Mouse (Mus musculus): ENCODE data around the gene Lamb2.

The Lamb2 gene

GRCm38 (mm10) chr9:108492043-108492750, 12.7 kb downstream of the Lamb2 start:
- no peak for DNase-seq (ENCODE audit: low spot score)

GRCm38 (mm10) chr9:108493246-108493645, 13.7 kb downstream of the Lamb2 start:
- no peak for DNase-seq (ENCODE audit: low spot score)

GRCm38 (mm10) chr9:108494146-108494825, 14.8 kb downstream of the Lamb2 start:
- no peak for DNase-seq (ENCODE audit: low spot score)

GRCm38 (mm10) chr9:108494905-108495304, 15.4 kb downstream of the Lamb2 start:
- DNase-seq (ENCODE audit: low spot score): no peak

GRCm38 (mm10) chr9:108499231-108499630, 19.7 kb downstream of the Lamb2 start:
- DNase-seq (ENCODE audit: low spot score): no peak

- no peak for DNase-seq (ENCODE audit: low spot score)
Observed at GRCm38 (mm10) chr9:108499943-108500342, 20.4 kb downstream of the Lamb2 start.

GRCm38 (mm10) chr9:108506901-108507300, 27.4 kb downstream of the Lamb2 start:
- no peak for DNase-seq (ENCODE audit: low spot score)

GRCm38 (mm10) chr9:108507619-108508434, 28.3 kb downstream of the Lamb2 start, which contains the start of gene Qars:
Qars (plus strand) TSS chr9:108507706.
- peak; percentile 98 for DNase-seq (ENCODE audit: low spot score)

- DNase-seq (ENCODE audit: low spot score): no peak
Observed at GRCm38 (mm10) chr9:108508776-108509175, 29.2 kb downstream of the Lamb2 start.

- DNase-seq (ENCODE audit: low spot score): peak; percentile 99
Observed at GRCm38 (mm10) chr9:108516380-108517251, 37.1 kb downstream of the Lamb2 start, which contains the start of gene Qrich1. Qrich1 (plus strand) TSS chr9:108516806.

- peak; percentile 94 for DNase-seq (ENCODE audit: low spot score)
Observed at GRCm38 (mm10) chr9:108517253-108517930, 37.9 kb downstream of the Lamb2 start.

- peak; percentile 73 for DNase-seq (ENCODE audit: low spot score)
Observed at GRCm38 (mm10) chr9:108517931-108518332, 38.4 kb downstream of the Lamb2 start.

GRCm38 (mm10) chr9:108521604-108522003, 42.1 kb downstream of the Lamb2 start:
- no peak for DNase-seq (ENCODE audit: low spot score)

- no peak for DNase-seq (ENCODE audit: low spot score)
Observed at GRCm38 (mm10) chr9:108523341-108523740, 43.8 kb downstream of the Lamb2 start.

GRCm38 (mm10) chr9:108525400-108525799, 45.9 kb downstream of the Lamb2 start:
- no peak for DNase-seq (ENCODE audit: low spot score)

- DNase-seq (ENCODE audit: low spot score): no peak
Observed at GRCm38 (mm10) chr9:108530954-108531353, 51.4 kb downstream of the Lamb2 start.

- no peak for DNase-seq (ENCODE audit: low spot score)
Observed at GRCm38 (mm10) chr9:108531496-108531895, 52.0 kb downstream of the Lamb2 start.

All from embryo, embryonic 10 days (tissue).